Mouse (Mus musculus): ENCODE data around the gene Cit. TPM values are rescaled to one million over a fixed set of nuclear protein-coding genes. Genes with fewer than 3 reads are reported as not detected.
A peak's percentile ranks its signal among the peaks of the same experiment; 100 is the strongest.
"Not testable (repeated sequence)": the region's sequence is repeated elsewhere in the genome, so short reads cannot be mapped to it uniquely, and the experiment has no call there.

The Cit gene
- polyA plus RNA-seq (2015; fragmentation: Nextera tagmentation; extraction: Ambion mirVana) = 19.9 and 20.9 TPM in 2 replicates

GRCm38 (mm10) chr5:115844766-115845634 is at the start of gene Cit:
TSS of gene Cit (plus strand) at chr5:115845278.
- no peaks in the 10 kb centered on the region for H3K27me3 ChIP-seq
- 0% methylated on average over 42 of the region's 42 CpGs for WGBS
- H3K4me3 ChIP-seq = peak within 1 kb of the TSS; percentile 81
- peak; percentile 99 for ATAC-seq (replicated peaks; ENCODE audit: insufficient number of reproducible peaks, insufficient read depth, low FRiP score, low read depth)
- H3K9ac ChIP-seq = peak within 1 kb of the TSS; percentile 75
- peak within 1 kb of the TSS; percentile 71; the same call in 1 of the 2 replicates for H3K27ac ChIP-seq
- peaks cover 18% of the 10 kb centered on the region for H3K4me1 ChIP-seq (replicated peaks)
- peak within 1 kb of the TSS; percentile 94 for H3K4me2 ChIP-seq
- H3K36me3 ChIP-seq = no peaks in the 10 kb centered on the region
- H3K9me3 ChIP-seq (replicated peaks) = no peaks in the 10 kb centered on the region; the same call in 1 of the 2 replicates

DNA sequence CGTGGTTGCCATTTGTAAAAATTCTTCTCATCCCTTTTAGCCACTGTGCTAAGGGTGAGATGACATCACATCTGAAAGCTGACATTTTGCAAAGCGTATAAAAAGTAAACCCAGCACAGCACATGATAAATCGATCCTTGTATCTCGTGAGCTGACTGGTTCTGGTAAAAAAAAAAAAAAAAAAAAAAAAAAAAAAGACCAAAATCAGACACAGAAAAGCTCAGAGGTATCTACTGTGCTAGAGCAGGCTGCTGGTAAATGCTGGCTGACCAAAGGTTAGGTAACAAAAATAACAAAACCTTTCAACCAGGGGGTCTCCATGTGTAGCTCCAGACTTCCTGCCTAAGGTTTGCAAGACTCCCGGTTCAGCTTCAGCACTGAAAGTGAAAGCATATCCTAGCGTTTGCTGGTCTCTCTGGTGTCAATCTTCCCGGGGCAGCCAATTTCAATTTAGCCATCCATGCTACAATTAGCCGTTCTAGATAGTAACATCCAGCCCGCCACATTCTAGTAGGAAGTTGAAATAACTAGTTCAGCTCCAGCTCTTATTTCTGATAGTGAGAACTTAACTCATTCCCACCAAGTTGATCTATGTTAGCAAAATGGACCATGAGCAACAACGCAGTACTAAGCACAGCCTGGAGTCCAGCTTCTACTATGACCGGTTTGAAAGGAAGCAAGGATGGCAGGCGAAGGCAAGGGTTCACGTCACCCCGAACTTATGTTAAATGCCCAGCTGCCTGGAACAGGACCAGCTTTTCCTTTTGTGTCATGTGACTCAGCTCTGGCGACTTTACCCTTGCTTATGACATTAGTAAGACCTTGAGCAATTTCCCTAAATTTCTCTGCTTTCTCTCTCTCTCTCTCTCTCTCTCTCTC is 45.8 kb upstream of the Cit start:
- no peak for ATAC-seq (replicated peaks; ENCODE audit: insufficient number of reproducible peaks, insufficient read depth, low FRiP score, low read depth)
- Histone ChIP-seq H3K4me3 (peak overlapping the region; percentile 21), H3K4me1 (replicated peaks) (no peaks in the 10 kb centered on the region; the same call in 1 of the 2 replicates), H3K9me3 (replicated peaks) (no peaks in the 10 kb centered on the region), H3K4me2 (peak overlapping the region; percentile 51), H3K27me3 (no peaks in the 10 kb centered on the region), H3K27ac (no peak overlapping the region), H3K9ac (no peak overlapping the region), H3K36me3 (no peaks in the 10 kb centered on the region)
- 49% methylated on average over 15 of the region's 15 CpGs for WGBS

GRCm38 (mm10) chr5:115799895-115800232 is 45.2 kb upstream of the Cit start:
- no peaks in the 10 kb centered on the region for H3K9me3 ChIP-seq (replicated peaks)
- H3K27ac ChIP-seq = no peak overlapping the region
- H3K4me2 ChIP-seq = peak overlapping the region; percentile 51
- 32% methylated on average over 4 of the region's 4 CpGs for WGBS
- H3K4me1 ChIP-seq (replicated peaks) = no peaks in the 10 kb centered on the region; the same call in 1 of the 2 replicates
- no peak overlapping the region for H3K9ac ChIP-seq
- no peaks in the 10 kb centered on the region for H3K27me3 ChIP-seq
- no peak for ATAC-seq (replicated peaks; ENCODE audit: insufficient number of reproducible peaks, insufficient read depth, low FRiP score, low read depth)
- no peaks in the 10 kb centered on the region for H3K36me3 ChIP-seq
- H3K4me3 ChIP-seq = peak overlapping the region; percentile 21

DNA sequence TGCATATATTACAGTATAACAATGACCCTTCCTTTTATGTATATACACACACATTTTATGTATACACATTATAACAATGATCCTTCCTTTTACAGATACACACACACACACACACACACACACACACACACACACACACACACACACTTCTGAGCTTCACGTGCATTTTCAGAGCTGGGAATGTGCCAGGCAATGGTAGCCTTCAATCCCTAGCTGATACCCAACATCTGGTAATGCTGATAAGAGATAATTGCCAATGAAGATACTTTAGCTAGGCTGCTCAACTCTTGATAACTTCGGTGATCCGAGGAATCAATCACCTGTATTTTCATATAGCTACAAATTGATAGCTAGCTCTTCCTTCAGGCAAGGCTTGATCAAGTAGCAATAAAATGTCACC is 32.8 kb upstream of the Cit start:
- Histone ChIP-seq H3K27ac (no peak overlapping the region), H3K27me3 (no peaks in the 10 kb centered on the region), H3K9ac (no peak overlapping the region), H3K4me2 (no peak overlapping the region), H3K36me3 (no peaks in the 10 kb centered on the region), H3K9me3 (replicated peaks) (no peaks in the 10 kb centered on the region), H3K4me1 (replicated peaks) (peaks cover 7% of the 10 kb centered on the region), H3K4me3 (no peak overlapping the region)
- WGBS = 69% methylated on average over 3 of the region's 3 CpGs
- no peak for ATAC-seq (replicated peaks; ENCODE audit: insufficient number of reproducible peaks, insufficient read depth, low FRiP score, low read depth)

DNA sequence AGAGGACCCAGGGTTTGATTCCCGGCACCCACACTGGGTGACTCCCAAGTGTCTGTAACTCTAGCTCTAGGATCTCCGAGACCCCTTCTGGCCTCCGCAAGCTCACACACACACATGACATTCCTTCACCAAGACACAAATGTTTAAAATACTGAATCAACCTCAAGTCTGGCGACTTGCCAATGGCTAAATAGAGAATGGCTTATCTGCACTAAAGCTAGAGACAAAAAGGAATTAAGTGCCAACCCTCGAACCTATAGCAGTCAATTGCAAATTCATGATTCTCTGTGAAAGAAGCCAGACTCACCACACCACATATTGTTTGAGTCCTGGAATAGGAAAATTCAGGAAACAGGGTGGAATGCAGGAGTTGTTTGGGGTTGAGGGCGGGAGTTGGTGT is 28.1 kb upstream of the Cit start:
- H3K4me3 ChIP-seq = no peak overlapping the region
- no peaks in the 10 kb centered on the region for H3K36me3 ChIP-seq
- H3K4me2 ChIP-seq = no peak overlapping the region
- no peaks in the 10 kb centered on the region for H3K9me3 ChIP-seq (replicated peaks)
- H3K9ac ChIP-seq = no peak overlapping the region
- no peaks in the 10 kb centered on the region for H3K27me3 ChIP-seq
- WGBS = 35% methylated on average over 6 of the region's 6 CpGs
- H3K4me1 ChIP-seq (replicated peaks) = peaks cover 10% of the 10 kb centered on the region
- ATAC-seq (replicated peaks; ENCODE audit: insufficient number of reproducible peaks, insufficient read depth, low FRiP score, low read depth) = no peak
- no peak overlapping the region for H3K27ac ChIP-seq

DNA sequence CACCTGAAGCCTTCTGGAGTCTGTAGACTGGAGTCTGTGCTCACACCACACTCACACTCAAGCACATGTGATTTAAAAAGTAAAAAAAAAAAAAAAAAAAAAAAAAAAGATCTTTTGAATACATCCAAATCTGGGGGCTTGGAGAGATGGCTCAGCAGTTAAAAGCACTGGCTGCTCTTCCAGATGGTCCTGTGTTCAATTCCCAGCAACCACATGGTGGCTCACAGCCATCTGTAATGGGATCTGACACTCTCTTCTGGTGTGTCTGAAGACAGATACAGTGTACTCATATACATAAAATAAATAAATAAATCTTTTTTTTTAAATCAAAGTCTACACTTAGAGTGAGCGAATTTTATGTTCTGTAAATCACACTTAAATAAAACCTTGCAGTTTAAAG is 27.4 kb upstream of the Cit start:
- not testable (repeated sequence) for ATAC-seq (replicated peaks; ENCODE audit: insufficient number of reproducible peaks, insufficient read depth, low FRiP score, low read depth); H3K4me1 ChIP-seq (replicated peaks); H3K36me3 ChIP-seq; H3K4me2 ChIP-seq; H3K27me3 ChIP-seq; H3K27ac ChIP-seq; H3K9me3 ChIP-seq (replicated peaks); H3K9ac ChIP-seq; H3K4me3 ChIP-seq
- 97% methylated on average over 1 of the region's 1 CpGs for WGBS

DNA sequence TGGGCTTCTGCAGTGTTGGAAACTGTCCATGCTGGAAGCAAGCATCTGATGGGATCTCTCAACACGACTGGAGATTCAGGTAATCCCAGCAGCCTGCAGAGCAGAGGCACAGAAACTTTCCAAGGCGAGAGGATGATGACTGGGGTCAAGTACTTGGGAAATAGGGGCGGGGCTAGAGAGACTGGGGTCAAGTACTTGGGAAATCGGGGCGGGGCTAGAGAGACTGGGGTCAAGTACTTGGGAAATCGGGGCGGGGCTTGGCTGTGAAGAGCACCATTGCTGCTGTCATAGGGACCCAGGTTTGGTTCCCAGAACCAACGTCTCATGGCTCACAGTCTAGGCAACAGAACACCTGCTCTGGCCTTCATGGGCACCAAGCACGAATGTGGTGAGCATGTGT is 25.1 kb upstream of the Cit start:
- H3K4me2 ChIP-seq = no peak overlapping the region
- H3K9me3 ChIP-seq (replicated peaks) = no peaks in the 10 kb centered on the region
- H3K4me3 ChIP-seq = no peak overlapping the region
- 64% methylated on average over 9 of the region's 9 CpGs for WGBS
- no peaks in the 10 kb centered on the region for H3K27me3 ChIP-seq
- H3K4me1 ChIP-seq (replicated peaks) = peaks cover 10% of the 10 kb centered on the region
- H3K9ac ChIP-seq = no peak overlapping the region
- no peak for ATAC-seq (replicated peaks; ENCODE audit: insufficient number of reproducible peaks, insufficient read depth, low FRiP score, low read depth)
- no peaks in the 10 kb centered on the region for H3K36me3 ChIP-seq
- no peak overlapping the region for H3K27ac ChIP-seq

GRCm38 (mm10) chr5:115821200-115821599 is 23.9 kb upstream of the Cit start:
- H3K27me3 ChIP-seq = no peaks in the 10 kb centered on the region
- H3K9me3 ChIP-seq (replicated peaks) = no peaks in the 10 kb centered on the region
- H3K27ac ChIP-seq = no peak overlapping the region
- peaks cover 10% of the 10 kb centered on the region for H3K4me1 ChIP-seq (replicated peaks)
- ATAC-seq (replicated peaks; ENCODE audit: insufficient number of reproducible peaks, insufficient read depth, low FRiP score, low read depth) = no peak
- no peak overlapping the region for H3K4me3 ChIP-seq
- WGBS = 88% methylated on average over 12 of the region's 12 CpGs
- no peak overlapping the region for H3K4me2 ChIP-seq
- no peaks in the 10 kb centered on the region for H3K36me3 ChIP-seq
- no peak overlapping the region for H3K9ac ChIP-seq

DNA sequence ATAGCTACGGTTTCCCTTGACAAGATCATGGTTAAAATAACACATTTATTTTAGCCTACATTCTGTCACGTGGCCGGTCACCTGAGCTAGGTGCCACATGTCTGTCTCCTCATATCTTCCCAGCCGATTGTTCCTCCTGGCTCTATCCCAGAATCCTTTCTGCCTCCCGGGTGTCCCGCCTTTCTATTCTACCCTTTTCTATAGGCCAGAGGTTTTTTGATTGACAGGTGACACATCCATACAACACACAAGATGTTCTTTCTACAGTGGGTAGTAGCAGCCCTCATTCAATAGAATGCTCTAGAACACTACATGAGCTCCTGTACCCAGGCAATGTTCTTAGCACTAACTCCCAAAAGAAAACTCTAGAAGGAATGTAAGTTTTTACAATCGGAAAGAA is 23.2 kb upstream of the Cit start:
- Histone ChIP-seq H3K27me3 (no peaks in the 10 kb centered on the region), H3K4me2 (no peak overlapping the region), H3K9ac (no peak overlapping the region), H3K4me1 (replicated peaks) (peaks cover 6% of the 10 kb centered on the region), H3K27ac (no peak overlapping the region), H3K9me3 (replicated peaks) (no peaks in the 10 kb centered on the region), H3K4me3 (no peak overlapping the region), H3K36me3 (no peaks in the 10 kb centered on the region)
- no peak for ATAC-seq (replicated peaks; ENCODE audit: insufficient number of reproducible peaks, insufficient read depth, low FRiP score, low read depth)
- WGBS = 80% methylated on average over 7 of the region's 7 CpGs

GRCm38 (mm10) chr5:115832754-115833153 is 12.3 kb upstream of the Cit start:
- Histone ChIP-seq H3K4me2 (no peak overlapping the region), H3K4me1 (replicated peaks) (no peaks in the 10 kb centered on the region), H3K27me3 (no peaks in the 10 kb centered on the region), H3K27ac (no peak overlapping the region), H3K36me3 (no peaks in the 10 kb centered on the region), H3K9me3 (replicated peaks) (no peaks in the 10 kb centered on the region; the same call in 1 of the 2 replicates), H3K9ac (no peak overlapping the region), H3K4me3 (no peak overlapping the region)
- ATAC-seq (replicated peaks; ENCODE audit: insufficient number of reproducible peaks, insufficient read depth, low FRiP score, low read depth) = no peak
- 89% methylated on average over 2 of the region's 2 CpGs for WGBS

DNA sequence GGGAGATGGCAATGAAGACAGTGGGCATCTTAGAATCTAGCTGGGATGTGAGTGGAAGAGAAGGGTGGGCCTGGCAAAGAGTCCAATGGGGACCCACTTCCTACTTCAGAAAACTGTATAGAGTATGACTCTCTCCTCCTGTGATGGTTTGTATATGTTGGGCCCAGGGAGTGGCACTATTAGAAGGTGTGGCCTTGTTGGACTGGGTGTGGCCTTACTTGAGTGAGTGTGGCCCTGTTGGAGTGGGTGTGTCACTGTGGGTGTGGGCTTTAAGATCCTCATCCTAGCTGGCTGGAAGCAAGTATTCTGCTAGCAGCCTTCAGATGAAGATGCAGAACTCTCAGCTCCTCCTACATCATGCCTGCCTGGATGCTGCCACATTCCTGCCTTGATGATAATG is 11.3 kb upstream of the Cit start:
- H3K9me3 ChIP-seq (replicated peaks); ATAC-seq (replicated peaks; ENCODE audit: insufficient number of reproducible peaks, insufficient read depth, low FRiP score, low read depth); H3K9ac ChIP-seq; H3K4me1 ChIP-seq (replicated peaks); H3K4me3 ChIP-seq; H3K36me3 ChIP-seq; H3K27me3 ChIP-seq; H3K4me2 ChIP-seq; H3K27ac ChIP-seq: not testable (repeated sequence)

Data from heart, embryonic 15.5 days (tissue).